Mouse (Mus musculus) intestine, embryonic 14.5 days (tissue): ENCODE measurements at regions not wholly inside any gene's neighbourhood (a gene's known extent, or its start where the extent isn't known, plus 50 kb on each side); places are given as distances from the start of the nearest gene placed in this dataset.

Experiments used
- ATAC-seq: fragments of 200-750 bp; cut with Nextera tagmentation; replicated peaks from 2 replicates; pipeline ENCODE4 v1.8.0; 2017; ENCODE audit warnings: low read depth, moderate number of reproducible peaks, moderate TSS enrichment, moderate library complexity; ENCODE audit not compliant: low FRiP score, low TSS enrichment
- DNase-seq: peaks from one replicate; pipeline ENCODE4 v3.0.0-alpha.2; 2018; ENCODE audit warnings: low spot score
- H3K27ac ChIP-seq: fragments of 300-500 bp; sonication (generic); 2 replicates; pipeline ENCODE4 v1.5.1; 2014; ENCODE audit warnings: low read depth, mild to moderate bottlenecking, control low read depth
- H3K27me3 ChIP-seq: fragments of 300-500 bp; sonication (generic); replicated peaks from 2 replicates; pipeline ENCODE4 v1.6.1; 2014; ENCODE audit warnings: low read length, control low read depth; ENCODE audit not compliant: control insufficient read depth, insufficient read depth
- H3K36me3 ChIP-seq: fragments of 300-500 bp; sonication (generic); 2 replicates; pipeline ENCODE4 v1.6.1; 2014; ENCODE audit warnings: low read length, control low read depth; ENCODE audit not compliant: control insufficient read depth, insufficient read depth
- H3K4me1 ChIP-seq: fragments of 300-500 bp; sonication (generic); replicated peaks from 2 replicates; pipeline ENCODE4 v1.6.1; 2014; ENCODE audit warnings: low read length, control low read depth, mixed read lengths; ENCODE audit not compliant: control insufficient read depth, insufficient read depth
- H3K4me2 ChIP-seq: fragments of 300-500 bp; sonication (generic); 2 replicates; pipeline ENCODE4 v1.6.1; 2014; ENCODE audit warnings: low read length
- H3K4me3 ChIP-seq: fragments of 300-500 bp; sonication (generic); 2 replicates; pipeline ENCODE4 v1.5.1; 2014; ENCODE audit warnings: low read depth, low read length, control low read depth, mixed read lengths
- H3K9ac ChIP-seq: fragments of 300-500 bp; sonication (generic); 2 replicates; pipeline ENCODE4 v1.6.1; 2014; ENCODE audit warnings: mild to moderate bottlenecking, low read length
- H3K9me3 ChIP-seq: fragments of 300-500 bp; sonication (generic); 2 replicates; pipeline ENCODE4 v1.6.1; 2016; ENCODE audit warnings: low read length, control low read depth; ENCODE audit not compliant: control insufficient read depth
- WGBS: fragments of 180-500 bp; shearing (Covaris S2); extraction: QIAGEN DNeasy Blood & Tissue Kit; methylation state at CpG from one replicate; pipeline ENCODE4 v1.1.7; 2014; 5-methylcytosine and 5-hydroxymethylcytosine counted together

DNA sequence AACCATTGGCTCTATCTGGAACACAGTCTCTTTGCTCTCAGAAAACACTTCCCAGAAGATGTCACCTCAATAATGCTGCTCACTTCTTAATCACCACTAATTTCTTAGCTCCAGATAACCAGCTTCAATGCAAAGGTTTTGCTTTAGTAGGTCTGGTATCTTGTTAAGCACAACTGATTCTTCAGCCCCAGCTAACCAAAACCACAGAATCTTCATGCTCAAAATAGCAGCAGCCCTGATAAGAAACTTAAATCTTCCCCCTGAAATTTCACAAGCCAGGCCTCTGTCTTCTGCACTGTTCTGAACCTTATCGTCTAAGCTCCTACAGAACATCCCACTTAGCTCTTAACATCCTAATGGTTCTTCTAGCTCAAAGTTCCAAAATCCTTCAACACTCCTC lies 813.8 kb downstream of the Slitrk6 start:
- H3K4me2 ChIP-seq: no peak overlapping the region
- no peak overlapping the region for H3K9ac ChIP-seq
- no peaks in the 10 kb centered on the region for H3K4me1 ChIP-seq
- H3K4me3 ChIP-seq: no peak overlapping the region
- 91% methylated on average over 1 of the region's 1 CpGs for WGBS
- DNase-seq (no peak), ATAC-seq (no peak)
- no peaks in the 10 kb centered on the region for H3K9me3 ChIP-seq
- no peak overlapping the region for H3K27ac ChIP-seq
- H3K27me3 ChIP-seq: no peaks in the 10 kb centered on the region
- no peaks in the 10 kb centered on the region for H3K36me3 ChIP-seq

DNA sequence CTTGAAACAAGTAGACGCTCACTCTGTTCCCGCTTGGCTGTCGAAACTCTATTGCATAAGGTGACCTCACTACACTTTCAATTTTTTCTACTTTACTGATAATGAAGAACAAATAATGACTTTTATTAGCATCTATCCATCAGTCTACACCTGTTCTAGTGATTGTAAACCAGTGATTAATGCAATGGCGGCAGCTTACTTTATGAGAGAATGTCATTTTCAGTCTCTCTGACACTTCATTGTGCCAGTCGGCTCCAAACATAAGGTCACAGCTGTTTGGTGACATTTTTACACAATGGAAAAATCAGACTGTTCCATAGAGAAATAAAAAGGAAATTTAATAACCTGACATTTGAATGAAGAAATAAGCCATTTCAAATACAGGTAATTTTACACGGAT lies 817.5 kb downstream of the Slitrk6 start:
- ATAC-seq (no peak), DNase-seq (no peak)
- Histone ChIP-seq H3K27ac (no peak overlapping the region), H3K9me3 (no peaks in the 10 kb centered on the region), H3K4me3 (no peak overlapping the region), H3K4me1 (no peaks in the 10 kb centered on the region), H3K36me3 (no peaks in the 10 kb centered on the region), H3K4me2 (no peak overlapping the region), H3K9ac (no peak overlapping the region), H3K27me3 (no peaks in the 10 kb centered on the region)
- WGBS: 90% methylated on average over 6 of the region's 6 CpGs

DNA sequence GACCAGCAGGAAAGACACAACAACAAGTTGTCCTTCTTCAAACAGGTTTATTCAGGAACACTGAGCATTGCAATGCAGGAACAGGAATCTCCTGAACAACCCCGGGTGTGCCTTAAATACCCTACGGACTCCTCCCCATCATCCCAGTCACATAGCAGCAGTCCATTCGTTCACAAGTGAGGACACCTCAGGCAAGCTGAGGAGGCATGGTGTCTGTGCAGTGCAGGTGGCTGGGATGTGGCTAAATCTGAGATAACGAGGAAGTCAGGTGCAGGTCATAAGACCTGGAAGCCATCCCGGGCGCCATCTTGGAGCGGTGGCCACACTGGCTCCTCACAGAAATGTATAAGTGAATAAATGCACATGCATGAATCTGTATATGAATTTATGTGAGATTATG lies 826.0 kb downstream of the Slitrk6 start:
- no peak for DNase-seq
- H3K27me3 ChIP-seq: no peaks in the 10 kb centered on the region
- ATAC-seq: no peak
- no peak overlapping the region for H3K4me3 ChIP-seq
- no peaks in the 10 kb centered on the region for H3K9me3 ChIP-seq
- no peaks in the 10 kb centered on the region for H3K4me1 ChIP-seq
- no peak overlapping the region for H3K27ac ChIP-seq
- WGBS: 97% methylated on average over 7 of the region's 7 CpGs
- H3K9ac ChIP-seq: no peak overlapping the region
- H3K4me2 ChIP-seq: no peak overlapping the region
- H3K36me3 ChIP-seq: no peaks in the 10 kb centered on the region

DNA sequence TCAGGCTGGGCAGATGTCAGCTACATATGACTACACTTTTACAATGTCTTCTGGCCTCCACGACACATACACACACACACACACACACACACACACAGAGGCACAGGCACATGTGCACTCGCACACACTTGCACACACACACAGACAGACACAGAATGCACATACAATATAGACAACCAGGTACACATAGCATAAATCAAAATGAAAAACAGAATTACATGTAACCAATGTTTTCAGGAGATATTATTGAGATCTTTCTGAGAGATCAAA lies 863.1 kb downstream of the Slitrk6 start:
- 77% methylated on average over 2 of the region's 2 CpGs for WGBS
- no peak for DNase-seq
- H3K4me2 ChIP-seq: no peak overlapping the region
- H3K36me3 ChIP-seq: no peaks in the 10 kb centered on the region
- no peak overlapping the region for H3K9ac ChIP-seq
- no peak for ATAC-seq
- no peak overlapping the region for H3K27ac ChIP-seq
- H3K27me3 ChIP-seq: no peaks in the 10 kb centered on the region
- no peaks in the 10 kb centered on the region for H3K4me1 ChIP-seq
- H3K4me3 ChIP-seq: no peak overlapping the region
- H3K9me3 ChIP-seq: no peaks in the 10 kb centered on the region

DNA sequence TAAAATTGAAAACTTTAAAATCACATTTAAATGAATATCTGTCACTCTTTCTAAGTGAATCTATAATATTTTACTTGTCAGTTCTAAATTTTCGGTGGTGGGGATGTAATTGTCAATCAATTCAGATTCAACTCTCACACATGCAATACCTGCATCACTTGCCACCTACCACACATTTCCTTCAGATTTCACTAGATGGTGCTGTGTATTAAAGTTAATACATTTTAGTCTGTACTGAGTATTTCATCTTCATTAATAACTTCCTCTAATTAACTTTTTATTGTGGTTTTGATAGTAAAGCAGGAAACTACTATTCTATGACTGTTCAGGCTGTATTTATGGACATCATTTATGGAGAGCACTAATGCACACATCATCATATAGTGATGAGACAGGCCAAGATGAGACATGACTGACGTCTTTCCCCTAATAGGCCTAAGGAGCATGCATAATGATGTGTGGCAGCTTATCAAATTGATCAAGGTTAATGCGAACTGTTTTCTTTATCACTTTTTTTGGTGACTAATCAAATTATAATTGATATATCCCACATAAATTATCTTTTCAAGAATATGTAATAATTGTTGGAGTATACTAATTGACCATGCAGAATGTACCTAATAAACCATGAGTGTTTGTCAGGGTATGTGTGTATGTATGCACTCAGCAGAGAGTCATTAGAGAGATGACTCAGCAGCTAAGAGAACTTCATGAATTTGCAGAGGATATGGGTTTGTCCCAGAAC lies 863.6 kb downstream of the Slitrk6 start:
- no peaks in the 10 kb centered on the region for H3K27me3 ChIP-seq
- H3K4me1 ChIP-seq: no peaks in the 10 kb centered on the region
- no peak for DNase-seq
- no peak overlapping the region for H3K27ac ChIP-seq
- H3K9ac ChIP-seq: no peak overlapping the region
- no peaks in the 10 kb centered on the region for H3K36me3 ChIP-seq
- H3K9me3 ChIP-seq: no peaks in the 10 kb centered on the region
- no peak overlapping the region for H3K4me3 ChIP-seq
- WGBS: 74% methylated on average over 3 of the region's 3 CpGs
- H3K4me2 ChIP-seq: no peak overlapping the region
- no peak for ATAC-seq

DNA sequence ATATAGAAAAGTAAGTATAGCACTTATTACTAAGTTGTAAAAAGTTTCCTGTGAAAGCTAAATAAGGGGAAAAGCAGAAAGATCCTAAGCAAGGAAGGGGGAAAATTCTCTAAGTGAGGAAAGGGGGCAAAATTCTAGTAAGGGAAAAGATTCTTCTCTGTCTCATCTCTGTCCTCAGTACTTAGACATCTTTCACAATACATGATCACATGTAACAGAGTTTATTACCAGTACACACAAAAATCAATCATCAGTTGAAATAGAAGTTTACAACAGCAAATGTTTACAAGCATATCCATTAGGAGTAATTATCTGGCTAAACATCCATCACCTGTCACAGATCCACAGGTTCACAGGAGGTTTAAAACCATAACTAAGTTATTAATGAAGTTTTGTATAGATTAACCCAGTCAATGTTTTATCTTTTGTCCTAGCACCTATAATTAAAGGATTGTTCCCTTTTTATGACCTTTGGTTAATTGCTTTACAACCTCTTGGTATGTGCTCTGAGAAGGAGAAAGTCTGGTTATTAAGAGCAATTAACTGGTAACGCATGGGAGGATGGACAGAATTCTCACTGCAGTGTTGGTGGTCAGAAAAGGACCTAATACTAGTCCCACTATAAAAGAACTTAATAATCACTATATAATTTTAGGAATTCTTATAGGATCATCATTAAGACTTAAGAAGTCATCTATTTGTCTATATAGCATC lies 877.8 kb downstream of the Slitrk6 start:
- no peak overlapping the region for H3K9ac ChIP-seq
- no peaks in the 10 kb centered on the region for H3K9me3 ChIP-seq
- no peak overlapping the region for H3K4me2 ChIP-seq
- 59% methylated on average over 1 of the region's 1 CpGs for WGBS
- no peaks in the 10 kb centered on the region for H3K36me3 ChIP-seq
- H3K4me1 ChIP-seq: no peaks in the 10 kb centered on the region
- H3K4me3 ChIP-seq: no peak overlapping the region
- no peak for DNase-seq
- no peak for ATAC-seq
- no peaks in the 10 kb centered on the region for H3K27me3 ChIP-seq
- no peak overlapping the region for H3K27ac ChIP-seq

DNA sequence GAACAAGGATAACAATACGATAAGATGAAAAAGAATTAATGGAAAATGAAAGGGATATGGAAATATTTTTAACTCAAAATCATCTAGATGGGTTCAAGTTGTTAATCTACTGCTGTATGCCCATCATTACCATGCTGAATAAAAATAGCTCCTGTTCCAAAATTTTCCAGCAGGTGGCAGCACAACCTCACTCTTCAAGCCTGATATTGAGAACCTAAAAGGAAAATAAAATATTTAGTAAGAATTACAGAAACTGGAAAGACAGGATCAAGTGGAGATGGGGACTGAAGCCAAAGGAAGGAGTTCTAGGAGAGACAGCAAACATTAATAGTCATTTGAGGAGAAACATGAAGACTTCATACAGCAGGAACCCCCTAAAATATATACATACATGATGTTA lies 880.7 kb downstream of the Slitrk6 start:
- H3K27me3 ChIP-seq: no peaks in the 10 kb centered on the region
- no peak overlapping the region for H3K4me2 ChIP-seq
- H3K4me3 ChIP-seq: no peak overlapping the region
- ATAC-seq (no peak), DNase-seq (peak; percentile 87)
- H3K4me1 ChIP-seq: no peaks in the 10 kb centered on the region
- H3K9ac ChIP-seq: no peak overlapping the region
- 9% methylated on average over 1 of the region's 1 CpGs for WGBS
- H3K27ac ChIP-seq: no peak overlapping the region
- no peaks in the 10 kb centered on the region for H3K36me3 ChIP-seq
- H3K9me3 ChIP-seq: no peaks in the 10 kb centered on the region

DNA sequence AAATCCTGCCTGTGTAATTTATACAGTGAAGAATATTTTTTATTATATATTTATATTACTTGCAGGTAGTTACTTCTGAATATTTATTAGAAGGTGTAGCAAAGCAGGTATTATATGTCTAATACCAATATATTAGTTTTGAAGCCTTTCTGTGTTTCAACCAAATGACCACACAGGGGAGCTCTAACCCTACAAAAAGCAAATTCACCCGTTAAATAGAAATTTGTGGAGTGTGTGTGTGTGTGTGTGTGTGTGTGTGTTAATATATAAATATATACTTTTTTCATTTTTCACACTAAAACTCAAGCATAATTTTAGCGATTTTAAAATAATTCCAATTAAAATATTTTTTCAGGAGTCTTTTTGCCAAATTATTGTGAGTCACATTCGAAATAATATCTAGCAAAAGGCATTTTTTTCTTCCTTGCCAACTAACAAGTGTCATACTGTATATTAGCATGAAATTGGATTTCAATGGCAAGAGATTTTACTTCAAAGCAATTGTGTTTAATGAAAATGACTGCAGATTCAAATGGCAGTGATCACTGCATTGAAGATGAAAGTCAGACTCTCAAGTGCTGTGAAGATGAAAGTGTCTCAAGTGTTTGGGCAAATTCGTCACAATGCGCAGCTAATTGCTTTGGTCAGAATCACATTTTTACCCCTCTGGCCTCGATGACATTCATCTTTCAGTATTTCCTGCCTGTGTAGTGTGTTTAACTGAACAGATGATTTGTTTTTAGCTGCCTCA lies 914.4 kb downstream of the Slitrk6 start:
- DNase-seq (no peak), ATAC-seq (no peak)
- Histone ChIP-seq H3K9me3 (no peaks in the 10 kb centered on the region), H3K9ac (no peak overlapping the region), H3K4me1 (no peaks in the 10 kb centered on the region), H3K4me3 (no peak overlapping the region), H3K4me2 (no peak overlapping the region), H3K36me3 (no peaks in the 10 kb centered on the region), H3K27ac (no peak overlapping the region), H3K27me3 (no peaks in the 10 kb centered on the region)
- WGBS: 43% methylated on average over 6 of the region's 6 CpGs
